Mouse (Mus musculus): Measurements from ENCODE around the gene Car9. TPM values are rescaled to one million over a fixed set of nuclear protein-coding genes. Genes with fewer than 3 reads are reported as not detected.

Gene Car9
- polyA plus RNA-seq (2014; fragmentation: Illumina TruSeq; extraction: RNeasy Lipid Tissue Mini Kit (QIAGEN cat#74804); ENCODE audit: insufficient read depth, low read depth, low replicate concordance), result 0.59 TPM

GRCm38 (mm10) chr4:43506536-43507185 lies at the start of gene Car9:
Gene Car9, plus strand, starts transcription at chr4:43506966.

GRCm38 (mm10) chr4:43483535-43484091 lies 23.2 kb upstream of the Car9 start, which contains the start of gene Sit1:
Gene Sit1, minus strand, starts transcription at chr4:43483734.

GRCm38 (mm10) chr4:43492821-43493185 lies 14.0 kb upstream of the Car9 start, which contains the start of gene Ccdc107:
Gene Ccdc107, plus strand, starts transcription at chr4:43492900.

GRCm38 (mm10) chr4:43499407-43500333 lies 7.1 kb upstream of the Car9 start, which contains the start of gene Arhgef39:
Gene Arhgef39, minus strand, starts transcription at chr4:43499695.

GRCm38 (mm10) chr4:43561997-43562768 lies 55.4 kb downstream of the Car9 start, which contains the start of the genes Creb3 and Tln1:
Gene Creb3, plus strand, starts transcription at chr4:43562332.
Gene Tln1, minus strand, starts transcription at chr4:43562691.

Other genes starting within 250 kb of the Car9 start
- gene Atp8b5, start 239.8 kb upstream of the Car9 start, polyA plus RNA-seq (2014; fragmentation: Illumina TruSeq; extraction: RNeasy Lipid Tissue Mini Kit (QIAGEN cat#74804); ENCODE audit: insufficient read depth, low read depth, low replicate concordance), result 0.08 TPM
- gene Rusc2, start 125.0 kb upstream of the Car9 start, polyA plus RNA-seq (2014; fragmentation: Illumina TruSeq; extraction: RNeasy Lipid Tissue Mini Kit (QIAGEN cat#74804); ENCODE audit: insufficient read depth, low read depth, low replicate concordance), result 27.1 TPM
- 7.8 TPM for gene Fam166b, start 77.8 kb upstream of the Car9 start, polyA plus RNA-seq (2014; fragmentation: Illumina TruSeq; extraction: RNeasy Lipid Tissue Mini Kit (QIAGEN cat#74804); ENCODE audit: insufficient read depth, low read depth, low replicate concordance)
- 23.0 TPM for gene Tesk1, start 65.0 kb upstream of the Car9 start, polyA plus RNA-seq (2014; fragmentation: Illumina TruSeq; extraction: RNeasy Lipid Tissue Mini Kit (QIAGEN cat#74804); ENCODE audit: insufficient read depth, low read depth, low replicate concordance)
- 11.9 TPM for gene Cd72, start 52.3 kb upstream of the Car9 start, polyA plus RNA-seq (2014; fragmentation: Illumina TruSeq; extraction: RNeasy Lipid Tissue Mini Kit (QIAGEN cat#74804); ENCODE audit: insufficient read depth, low read depth, low replicate concordance)
- gene Sit1, start 23.2 kb upstream of the Car9 start, polyA plus RNA-seq (2014; fragmentation: Illumina TruSeq; extraction: RNeasy Lipid Tissue Mini Kit (QIAGEN cat#74804); ENCODE audit: insufficient read depth, low read depth, low replicate concordance), result 1.3 TPM
- gene Ccdc107, start 14.1 kb upstream of the Car9 start, polyA plus RNA-seq (2014; fragmentation: Illumina TruSeq; extraction: RNeasy Lipid Tissue Mini Kit (QIAGEN cat#74804); ENCODE audit: insufficient read depth, low read depth, low replicate concordance), result 80.3 TPM
- gene Arhgef39, start 7.3 kb upstream of the Car9 start, polyA plus RNA-seq (2014; fragmentation: Illumina TruSeq; extraction: RNeasy Lipid Tissue Mini Kit (QIAGEN cat#74804); ENCODE audit: insufficient read depth, low read depth, low replicate concordance), result 2.2 TPM
- gene Tpm2, start 16.8 kb downstream of the Car9 start, polyA plus RNA-seq (2014; fragmentation: Illumina TruSeq; extraction: RNeasy Lipid Tissue Mini Kit (QIAGEN cat#74804); ENCODE audit: insufficient read depth, low read depth, low replicate concordance), result 156 TPM
- gene Creb3, start 55.4 kb downstream of the Car9 start, polyA plus RNA-seq (2014; fragmentation: Illumina TruSeq; extraction: RNeasy Lipid Tissue Mini Kit (QIAGEN cat#74804); ENCODE audit: insufficient read depth, low read depth, low replicate concordance), result 49.2 TPM
- gene Tln1, start 55.7 kb downstream of the Car9 start, polyA plus RNA-seq (2014; fragmentation: Illumina TruSeq; extraction: RNeasy Lipid Tissue Mini Kit (QIAGEN cat#74804); ENCODE audit: insufficient read depth, low read depth, low replicate concordance), result 47.0 TPM
- gene Rgp1, start 71.7 kb downstream of the Car9 start, polyA plus RNA-seq (2014; fragmentation: Illumina TruSeq; extraction: RNeasy Lipid Tissue Mini Kit (QIAGEN cat#74804); ENCODE audit: insufficient read depth, low read depth, low replicate concordance), result 8.9 TPM
- gene Gba2, start 71.9 kb downstream of the Car9 start, polyA plus RNA-seq (2014; fragmentation: Illumina TruSeq; extraction: RNeasy Lipid Tissue Mini Kit (QIAGEN cat#74804); ENCODE audit: insufficient read depth, low read depth, low replicate concordance), result 7.9 TPM
- not detected for gene Msmp, start 77.5 kb downstream of the Car9 start, polyA plus RNA-seq (2014; fragmentation: Illumina TruSeq; extraction: RNeasy Lipid Tissue Mini Kit (QIAGEN cat#74804); ENCODE audit: insufficient read depth, low read depth, low replicate concordance)
- gene Npr2, start 125.0 kb downstream of the Car9 start, polyA plus RNA-seq (2014; fragmentation: Illumina TruSeq; extraction: RNeasy Lipid Tissue Mini Kit (QIAGEN cat#74804); ENCODE audit: insufficient read depth, low read depth, low replicate concordance), result 36.3 TPM
- gene Spag8, start 146.6 kb downstream of the Car9 start, polyA plus RNA-seq (2014; fragmentation: Illumina TruSeq; extraction: RNeasy Lipid Tissue Mini Kit (QIAGEN cat#74804); ENCODE audit: insufficient read depth, low read depth, low replicate concordance), result 4.8 TPM
- 96.7 TPM for gene Hint2, start 149.5 kb downstream of the Car9 start, polyA plus RNA-seq (2014; fragmentation: Illumina TruSeq; extraction: RNeasy Lipid Tissue Mini Kit (QIAGEN cat#74804); ENCODE audit: insufficient read depth, low read depth, low replicate concordance)
- gene Tmem8b, start 162.0 kb downstream of the Car9 start, polyA plus RNA-seq (2014; fragmentation: Illumina TruSeq; extraction: RNeasy Lipid Tissue Mini Kit (QIAGEN cat#74804); ENCODE audit: insufficient read depth, low read depth, low replicate concordance), result 2.8 TPM
- 0.08 TPM for gene Fam221b, start 162.2 kb downstream of the Car9 start, polyA plus RNA-seq (2014; fragmentation: Illumina TruSeq; extraction: RNeasy Lipid Tissue Mini Kit (QIAGEN cat#74804); ENCODE audit: insufficient read depth, low read depth, low replicate concordance)
- gene Olfr70, start 193.8 kb downstream of the Car9 start, polyA plus RNA-seq (2014; fragmentation: Illumina TruSeq; extraction: RNeasy Lipid Tissue Mini Kit (QIAGEN cat#74804); ENCODE audit: insufficient read depth, low read depth, low replicate concordance), result not detected
- not detected for gene Olfr71, start 203.3 kb downstream of the Car9 start, polyA plus RNA-seq (2014; fragmentation: Illumina TruSeq; extraction: RNeasy Lipid Tissue Mini Kit (QIAGEN cat#74804); ENCODE audit: insufficient read depth, low read depth, low replicate concordance)
- gene Hrct1, start 220.2 kb downstream of the Car9 start, polyA plus RNA-seq (2014; fragmentation: Illumina TruSeq; extraction: RNeasy Lipid Tissue Mini Kit (QIAGEN cat#74804); ENCODE audit: insufficient read depth, low read depth, low replicate concordance), result 12.3 TPM
- 4.6 TPM for gene Spaar, start 223.1 kb downstream of the Car9 start, polyA plus RNA-seq (2014; fragmentation: Illumina TruSeq; extraction: RNeasy Lipid Tissue Mini Kit (QIAGEN cat#74804); ENCODE audit: insufficient read depth, low read depth, low replicate concordance)